Mouse (Mus musculus): ENCODE results near the gene Letmd1.
"Not testable (repeated sequence)": the region's sequence is repeated elsewhere in the genome, so short reads cannot be mapped to it uniquely, and the experiment has no call there.

Gene Letmd1

DNA sequence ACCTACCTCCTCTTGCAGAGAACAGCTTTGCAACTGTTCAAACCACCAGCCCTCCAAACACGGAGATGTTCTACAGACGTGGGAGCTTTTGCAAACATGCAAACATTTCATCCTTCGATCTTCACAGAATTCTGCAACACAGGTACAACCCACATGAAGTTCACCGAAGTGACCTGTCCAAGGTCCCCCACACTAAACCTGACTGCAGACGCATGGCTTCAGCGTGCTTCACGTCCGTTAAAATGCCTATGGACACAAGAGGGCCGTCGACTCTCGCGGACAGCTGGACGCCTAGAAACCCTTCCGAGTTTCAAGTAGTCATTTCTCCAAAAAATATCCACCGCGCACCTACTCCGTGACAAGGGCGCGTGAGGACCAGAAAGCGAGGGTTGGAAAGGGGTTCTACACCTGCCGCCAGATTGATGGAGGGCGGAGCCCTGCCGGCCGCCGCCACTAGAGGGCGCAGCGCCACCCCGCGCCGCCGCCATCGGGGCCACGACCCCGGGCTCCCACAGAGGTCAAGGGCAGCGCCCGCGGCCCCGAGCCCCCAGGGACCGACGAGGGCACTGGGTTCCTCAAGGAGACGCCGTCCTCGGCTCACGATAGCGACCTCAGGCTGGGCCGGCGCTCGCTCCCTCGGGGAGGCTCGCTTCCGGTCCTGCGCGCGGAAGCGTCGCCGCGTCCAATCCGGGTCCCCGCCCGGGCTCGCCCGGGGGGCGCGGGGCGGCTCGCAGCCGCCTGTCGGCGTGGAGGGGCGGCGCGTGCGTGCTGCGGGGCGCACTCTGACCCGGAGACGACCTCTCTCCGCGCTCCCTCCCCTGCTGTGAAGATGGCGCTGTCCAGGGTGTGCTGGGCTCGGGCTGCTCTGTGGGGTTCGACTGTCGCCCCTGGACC lies at the start of gene Letmd1:
Letmd1 (plus strand) TSS at position 729 of the 894 bp plus-strand sequence.
- peak; percentile 84 to 88 for DNase-seq

DNA sequence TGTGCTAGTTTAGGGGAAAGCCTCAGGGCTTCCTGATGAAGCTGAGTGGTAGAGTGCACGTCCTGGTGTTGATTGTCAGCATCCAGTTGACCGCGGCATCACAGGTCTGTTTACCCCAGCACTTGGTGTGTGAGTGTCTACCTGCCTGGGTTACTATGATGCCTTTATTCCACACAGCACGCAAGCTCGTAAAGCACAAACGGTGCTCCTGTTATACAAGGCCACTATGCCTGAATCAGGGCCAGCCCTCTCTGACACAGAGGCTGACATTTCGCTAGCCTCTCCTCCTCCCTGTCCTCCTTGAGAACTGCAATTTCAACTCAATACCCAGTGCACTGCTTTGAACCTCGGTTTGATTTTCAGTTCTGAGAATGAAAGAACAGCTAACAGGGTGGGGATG lies 49.5 kb upstream of the Letmd1 start:
- DNase-seq: peak in 1 of 2 experiments; percentile 24

DNA sequence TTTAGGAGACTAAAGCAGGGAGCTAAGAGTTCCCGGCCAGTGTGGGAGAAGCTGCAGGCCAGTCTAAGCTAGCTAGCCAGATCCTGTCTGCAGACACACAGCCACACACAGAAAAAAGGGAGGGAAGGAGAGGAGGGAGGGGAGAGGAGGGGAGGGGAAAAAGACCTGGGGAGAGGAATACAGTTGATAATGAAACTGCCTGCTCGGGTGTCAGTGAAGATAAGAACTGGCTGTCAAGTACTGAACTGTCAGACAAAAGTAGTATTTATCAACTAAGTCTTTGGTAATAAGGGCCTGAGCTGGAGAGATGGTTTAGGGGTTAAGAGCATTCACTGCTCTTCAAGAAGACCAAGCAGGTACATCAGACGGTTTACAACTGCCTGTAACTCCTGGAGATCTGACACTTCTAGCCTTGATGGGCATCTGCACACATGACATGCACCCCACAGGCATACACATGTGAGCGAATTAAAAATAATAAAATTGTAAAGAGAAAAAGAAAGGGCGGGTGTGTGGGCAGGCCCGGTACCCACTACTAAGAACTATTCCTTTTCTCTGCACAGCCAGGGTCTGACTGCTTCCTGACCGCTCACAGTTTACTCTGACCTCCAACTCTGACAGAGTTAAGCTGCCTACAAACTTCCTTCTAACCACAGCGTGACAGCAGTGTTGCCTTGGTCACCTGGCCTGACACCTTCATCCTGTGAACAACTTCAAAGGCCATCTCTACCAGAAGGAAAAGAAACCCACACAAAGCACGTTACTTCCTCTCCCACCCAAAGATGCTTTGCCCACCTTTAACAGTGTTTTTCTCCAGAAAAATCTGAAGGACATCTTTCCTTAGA lies 48.7 kb upstream of the Letmd1 start:
- no peak for DNase-seq

DNA sequence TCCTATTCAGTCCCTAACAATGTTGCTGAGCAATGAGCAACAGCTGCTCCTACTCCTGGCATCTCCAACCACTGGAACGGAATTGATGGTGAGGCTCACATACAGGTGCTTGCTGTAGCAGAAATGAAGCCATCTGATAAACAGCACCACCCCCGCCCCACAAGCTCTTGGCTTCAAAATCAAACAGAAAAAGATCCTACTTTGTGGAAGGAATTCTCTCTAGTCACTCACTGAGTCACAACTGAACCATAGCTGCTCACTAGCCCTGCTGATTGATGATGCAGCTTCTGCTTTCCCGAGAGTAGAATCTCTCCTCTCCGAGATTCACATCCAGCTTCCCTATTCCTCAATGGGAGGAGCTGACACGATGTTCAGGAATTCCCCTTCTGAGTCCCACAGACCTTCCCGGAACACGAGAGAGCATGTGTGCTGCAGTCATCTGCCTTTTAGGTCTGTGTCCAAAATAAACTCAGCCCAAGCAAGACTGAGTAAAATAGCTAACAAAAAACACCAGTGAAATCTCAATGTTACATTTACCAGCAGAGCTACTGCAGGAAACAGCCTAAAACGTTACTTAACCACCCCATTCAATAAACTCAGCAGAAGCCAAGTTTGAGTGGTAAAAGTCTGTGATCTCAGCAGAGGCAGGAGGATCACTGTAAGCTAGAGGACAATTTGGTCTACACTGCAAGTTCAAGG lies 47.6 kb upstream of the Letmd1 start:
- DNase-seq: peak in 1 of 2 experiments; percentile 17

DNA sequence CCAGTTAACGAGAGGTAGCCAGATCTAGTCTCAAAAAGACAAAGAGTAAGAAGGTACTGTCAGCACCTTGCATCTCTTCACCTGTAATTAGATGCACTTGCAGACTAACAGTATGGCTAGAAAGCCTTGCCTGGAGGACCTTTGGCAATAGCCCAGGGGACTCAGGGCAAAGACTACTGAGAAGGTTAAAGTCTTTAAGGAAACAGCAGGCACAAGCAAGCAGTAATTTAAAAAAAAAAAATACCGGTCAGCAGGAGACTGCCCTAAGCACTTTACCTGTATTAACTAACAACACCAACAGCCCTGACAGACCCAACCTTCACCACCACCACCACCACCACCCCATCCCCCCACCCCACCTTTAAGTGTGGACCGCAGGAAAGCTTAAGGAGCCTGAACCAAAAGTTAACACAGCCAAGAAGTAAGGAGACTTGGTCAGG lies 47.0 kb upstream of the Letmd1 start, which contains the start of gene Gm5475:
Gm5475 (plus strand) TSS at position 390 of the 440 bp plus-strand sequence.
- DNase-seq: not testable (repeated sequence)

DNA sequence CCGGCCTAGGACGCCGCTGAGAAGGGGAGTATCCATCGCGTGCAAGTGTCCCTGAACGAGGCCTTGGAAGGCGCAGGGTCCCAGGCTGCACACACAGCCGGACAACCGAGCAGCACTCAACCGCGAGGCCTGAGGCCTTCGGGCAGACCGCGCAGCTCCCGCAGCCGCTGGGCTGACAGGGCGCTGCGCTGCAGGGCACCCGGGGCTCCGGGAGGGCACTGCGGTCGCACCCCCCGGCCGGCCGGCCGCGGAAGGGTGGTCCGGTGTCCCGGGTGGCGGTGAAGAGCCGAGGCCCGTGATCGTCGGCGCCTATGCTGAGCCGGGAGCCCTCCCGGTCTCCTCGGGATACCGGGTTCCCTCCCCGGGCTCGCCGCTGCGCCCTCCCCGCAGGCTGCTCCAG lies 46.3 kb upstream of the Letmd1 start:
- no peak for DNase-seq

DNA sequence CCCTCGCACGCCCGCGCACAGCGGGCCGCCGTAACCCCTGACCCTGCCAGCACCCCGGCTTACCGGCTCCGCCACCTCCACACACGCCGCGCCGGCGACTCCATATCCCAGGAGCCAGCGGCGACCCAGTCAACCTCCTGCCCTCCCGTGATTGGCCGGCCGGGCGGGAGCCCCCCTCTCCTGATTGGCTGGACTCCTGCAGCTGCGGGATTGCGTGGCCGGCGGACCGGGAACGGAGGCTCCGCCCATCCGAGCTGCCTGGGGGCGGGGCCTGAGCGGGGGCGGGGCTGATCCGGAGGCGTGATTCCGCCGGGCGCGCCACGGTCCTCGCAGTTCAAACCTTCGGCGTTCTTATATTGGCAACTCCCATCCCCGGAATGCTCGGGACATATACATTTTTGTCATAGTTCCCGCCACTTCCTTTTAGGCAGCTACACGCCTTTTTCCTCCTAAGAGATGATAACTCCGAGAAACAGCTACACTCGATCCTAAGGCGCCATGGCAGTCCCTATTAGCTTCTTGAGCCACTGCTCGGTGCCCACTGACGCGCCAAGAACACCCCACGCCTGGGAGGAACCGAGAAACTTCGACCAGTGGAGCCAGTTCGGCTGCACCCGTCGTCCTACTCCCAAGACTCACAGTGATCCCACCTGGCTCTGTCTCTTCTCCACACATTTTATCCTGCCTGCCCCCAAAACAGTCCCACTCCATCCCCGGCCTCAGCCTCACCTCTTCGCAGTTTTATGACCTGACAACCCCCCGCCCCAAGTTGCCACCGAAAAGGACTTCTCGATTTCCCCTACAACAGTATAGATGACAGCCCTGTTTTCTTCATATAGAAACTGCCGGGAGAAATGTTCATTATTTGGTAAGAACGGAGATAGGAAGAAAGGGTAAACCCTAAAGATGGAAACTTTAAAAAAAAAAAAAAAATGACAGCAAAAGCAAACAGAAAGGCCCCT lies 45.6 kb upstream of the Letmd1 start:
- peak; percentile 97 to 98 for DNase-seq

DNA sequence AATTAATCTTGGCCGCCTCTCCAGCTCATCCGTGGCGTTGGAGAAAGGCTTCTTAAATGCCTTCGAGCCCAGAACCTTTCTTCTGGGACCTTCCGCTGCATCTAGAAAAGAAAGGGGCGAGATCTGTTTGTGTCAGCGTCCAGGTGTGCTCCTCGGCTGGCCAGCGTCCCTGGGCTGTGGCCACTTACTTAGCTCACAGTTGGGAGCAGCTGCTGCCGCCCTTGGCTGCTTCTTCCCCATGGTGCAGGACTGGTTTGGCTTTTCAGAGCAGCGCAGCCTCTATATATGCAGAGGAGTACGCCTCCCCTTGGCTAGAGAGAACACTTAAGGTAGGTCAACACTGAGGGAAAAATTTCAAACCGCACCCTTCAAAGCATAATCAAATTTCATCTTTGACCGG lies 44.9 kb upstream of the Letmd1 start:
- peak; percentile 69 to 79 for DNase-seq

DNA sequence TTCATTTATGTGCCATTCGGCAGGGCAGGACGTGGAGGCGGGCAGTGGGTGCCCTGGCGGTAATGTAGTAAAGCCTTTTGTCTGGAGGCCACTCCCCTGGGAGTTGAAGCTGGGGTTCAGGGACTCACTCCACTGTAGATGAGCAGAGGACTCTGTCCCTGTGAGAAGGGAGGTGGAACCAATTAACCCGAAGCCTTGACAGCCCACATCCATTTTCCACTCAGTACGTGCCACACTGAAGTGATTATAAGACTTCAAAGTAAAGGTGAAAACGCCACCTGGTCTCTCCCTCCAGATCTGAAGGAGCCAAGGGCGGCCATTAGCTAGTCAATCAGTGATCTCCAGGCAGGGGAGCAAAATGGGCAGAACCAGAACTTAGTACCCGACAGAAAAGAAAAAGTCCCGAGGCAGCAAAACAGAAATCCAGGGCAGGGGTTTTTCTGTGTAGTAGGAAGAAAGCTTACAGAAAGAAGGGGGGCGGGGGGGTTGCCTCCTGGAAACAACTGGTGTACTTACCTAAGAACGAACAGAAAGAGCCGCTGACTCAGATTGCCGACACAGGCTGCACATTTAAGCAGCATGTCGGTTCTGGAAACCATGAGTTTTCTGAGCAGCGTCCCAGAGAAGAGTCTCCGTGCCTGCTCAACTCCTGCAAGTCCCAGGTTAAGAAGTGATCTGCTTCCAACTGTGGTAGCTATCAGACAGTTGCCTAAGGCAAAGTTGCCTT lies 44.3 kb upstream of the Letmd1 start, which contains the start of gene Slc11a2:
Slc11a2 (minus strand) TSS at position 677 of the 727 bp plus-strand sequence.
- DNase-seq: peak; percentile 28 to 33

DNA sequence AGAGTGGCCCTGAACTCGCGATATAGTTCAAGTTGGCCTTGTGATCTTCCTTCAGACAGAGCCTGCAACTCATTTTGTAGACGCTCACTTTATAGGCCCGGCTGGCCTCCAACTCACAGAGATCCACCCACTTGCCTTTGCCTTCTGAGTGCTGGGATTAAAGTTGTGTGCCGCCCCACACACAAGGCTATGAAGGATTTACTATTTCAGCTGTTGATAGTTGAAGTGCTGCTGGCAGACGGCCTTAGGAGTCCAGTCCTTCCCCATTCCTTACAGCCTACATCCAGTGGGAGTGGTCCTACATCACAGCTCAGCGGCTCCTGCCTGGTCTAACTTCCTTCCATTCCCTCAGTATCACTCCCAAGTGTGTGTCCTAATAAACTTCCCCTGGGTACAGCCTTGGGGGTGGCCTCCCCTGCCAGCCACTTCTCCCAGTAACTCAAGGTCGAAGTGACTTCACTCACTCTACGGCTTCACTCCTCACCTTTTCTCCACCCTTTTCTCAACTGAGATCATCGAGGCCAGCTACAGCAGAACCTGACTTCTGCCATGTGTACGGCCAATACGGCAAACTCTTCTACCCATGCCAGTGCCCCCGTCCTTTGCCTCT lies 40.4 kb upstream of the Letmd1 start:
- DNase-seq: peak in 1 of 2 experiments; percentile 29

DNA sequence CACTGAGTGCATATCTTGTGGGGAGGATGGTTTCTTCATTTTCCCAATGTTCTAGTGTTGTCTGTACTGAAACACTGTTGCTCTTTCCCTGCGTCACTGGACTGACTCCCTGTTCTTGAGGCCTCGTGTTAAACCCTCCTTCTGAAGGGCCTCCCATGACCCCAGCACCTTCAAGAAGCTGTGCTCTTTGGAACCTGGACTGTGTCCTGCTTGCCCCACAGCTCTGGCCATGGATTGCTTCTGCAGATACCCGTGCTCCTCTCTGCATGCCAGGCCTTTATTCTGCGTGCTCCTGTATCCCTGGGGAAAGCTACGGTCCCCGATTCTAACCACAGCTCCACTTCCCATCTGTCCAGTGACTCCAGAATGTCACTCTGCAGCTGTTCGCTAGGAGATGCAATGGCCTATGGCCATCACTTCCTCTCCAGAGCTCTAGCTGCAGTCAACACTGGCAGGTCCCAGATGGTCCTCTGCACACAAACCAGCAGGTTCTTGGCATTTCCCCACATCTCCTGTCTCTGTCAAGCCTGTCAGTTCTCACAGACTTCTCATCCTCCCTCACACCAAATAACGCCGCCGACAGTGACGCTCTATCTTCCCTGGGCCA lies 38.8 kb upstream of the Letmd1 start:
- DNase-seq: no peak

DNA sequence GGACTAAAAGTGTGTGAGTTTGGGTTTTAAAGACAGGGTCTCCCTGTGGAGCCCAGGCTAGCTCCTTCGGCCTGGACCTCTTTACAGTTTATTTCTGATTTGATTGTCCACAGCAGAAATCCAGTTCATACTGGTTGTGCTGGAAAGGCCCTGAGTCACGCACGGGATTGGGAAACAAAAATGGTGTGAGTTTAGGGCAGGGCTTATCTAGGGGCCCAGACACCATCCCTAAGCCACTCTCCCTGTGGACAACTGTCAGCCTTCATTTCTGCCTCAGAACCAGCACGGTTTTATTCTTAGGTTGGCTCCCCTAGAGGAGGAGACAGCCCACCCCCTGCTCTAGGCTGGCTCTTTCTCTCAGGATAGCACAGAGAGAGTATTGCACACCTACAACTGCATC lies 35.6 kb upstream of the Letmd1 start:
- DNase-seq: no peak

DNA sequence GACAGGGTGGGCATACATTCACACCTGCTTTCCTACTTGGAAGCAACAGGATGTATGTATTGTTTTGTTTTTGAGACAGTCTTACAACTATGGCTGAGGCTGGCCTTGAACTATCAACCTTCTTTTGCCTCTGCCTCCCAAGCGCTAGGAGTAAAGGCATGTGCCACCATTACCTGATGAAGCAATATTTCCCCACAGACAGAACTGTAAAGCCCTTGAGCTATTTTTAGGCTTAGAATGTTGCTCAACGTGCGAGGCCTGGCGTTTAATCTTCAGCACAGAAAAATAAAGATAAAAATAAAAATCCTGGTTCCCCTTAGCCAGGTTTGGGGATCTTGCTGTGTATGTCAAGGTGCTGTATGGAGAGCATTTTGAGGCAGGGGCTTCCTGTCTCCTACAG lies 32.7 kb upstream of the Letmd1 start:
- no peak for DNase-seq

DNA sequence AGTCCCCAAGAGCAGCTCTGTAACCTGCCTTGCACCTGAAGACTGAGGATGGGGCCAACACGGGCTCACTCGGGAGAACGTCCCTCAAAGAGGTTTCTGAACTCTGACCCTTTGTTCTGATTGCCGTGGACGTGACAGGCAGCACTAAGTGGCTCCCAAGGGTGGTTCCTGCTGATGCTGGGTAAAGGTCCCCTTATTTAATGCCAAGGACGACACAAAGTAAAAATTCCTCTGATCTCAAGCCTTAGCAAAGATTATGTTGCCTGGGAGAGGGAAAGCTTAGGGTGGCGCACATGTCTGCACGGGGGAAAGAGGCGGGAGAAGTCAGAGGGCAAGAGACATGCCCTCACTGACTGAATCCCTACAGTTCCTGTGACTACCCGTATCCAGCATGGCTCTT lies 32.3 kb upstream of the Letmd1 start:
- no peak for DNase-seq

DNA sequence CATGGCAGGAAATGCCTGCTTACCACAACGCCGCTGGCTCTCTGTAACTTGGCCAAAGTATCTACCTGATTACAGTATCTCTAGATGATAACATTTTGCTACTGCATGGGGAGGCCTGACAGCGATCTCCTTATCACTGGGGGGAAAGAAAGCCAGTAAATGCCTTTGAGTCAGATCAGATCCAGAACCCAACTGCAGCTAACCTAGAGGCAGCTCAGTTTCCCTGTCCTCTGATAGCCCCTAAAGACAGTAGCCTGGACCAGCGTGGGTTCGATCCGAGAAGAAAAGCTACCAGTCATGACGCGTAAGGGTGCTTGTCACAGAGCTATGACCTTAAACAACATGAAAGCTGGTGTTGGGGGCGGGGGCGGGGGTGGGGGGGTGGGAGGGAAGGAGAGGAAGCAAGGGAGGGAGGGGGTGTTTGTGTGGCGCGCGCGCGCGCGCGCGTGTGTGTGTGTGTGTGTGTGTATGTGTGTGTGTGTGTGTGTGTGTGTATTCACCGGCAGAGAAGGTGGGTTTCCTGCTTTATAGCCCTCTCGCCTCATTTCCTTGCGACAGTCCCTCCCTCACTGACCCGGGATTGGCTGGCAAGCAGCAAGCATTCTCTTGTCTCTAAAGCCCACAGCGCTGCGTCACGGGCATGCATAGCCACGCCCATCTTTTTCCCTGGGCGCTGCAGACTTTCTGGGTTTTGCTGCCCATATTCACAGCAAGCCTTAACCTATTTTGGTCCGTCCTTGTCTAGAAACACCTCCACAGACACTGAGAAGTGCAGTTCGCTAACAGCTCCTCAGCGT lies 25.5 kb upstream of the Letmd1 start:
- DNase-seq: peak; percentile 89 to 93

DNA sequence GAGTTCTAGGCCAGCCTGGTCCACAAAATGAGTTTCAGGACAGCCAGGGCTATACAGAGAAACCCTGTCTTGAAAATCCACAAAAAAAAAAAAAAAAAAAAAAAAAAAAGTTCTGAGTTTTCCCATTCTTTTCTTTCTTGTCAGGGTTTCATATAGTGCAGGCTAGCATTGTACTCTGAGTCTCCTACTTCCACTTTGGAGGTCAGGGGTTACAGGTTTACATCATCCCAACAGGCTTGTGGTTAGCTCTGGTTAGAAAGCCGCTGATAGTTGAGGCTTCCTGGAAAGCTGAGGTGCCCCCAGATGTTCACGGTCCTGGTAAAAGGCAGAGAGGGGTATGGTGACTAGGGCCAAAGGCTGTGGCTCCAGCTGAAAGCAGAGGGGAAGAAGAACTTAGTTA lies 21.9 kb upstream of the Letmd1 start:
- no peak for DNase-seq

DNA sequence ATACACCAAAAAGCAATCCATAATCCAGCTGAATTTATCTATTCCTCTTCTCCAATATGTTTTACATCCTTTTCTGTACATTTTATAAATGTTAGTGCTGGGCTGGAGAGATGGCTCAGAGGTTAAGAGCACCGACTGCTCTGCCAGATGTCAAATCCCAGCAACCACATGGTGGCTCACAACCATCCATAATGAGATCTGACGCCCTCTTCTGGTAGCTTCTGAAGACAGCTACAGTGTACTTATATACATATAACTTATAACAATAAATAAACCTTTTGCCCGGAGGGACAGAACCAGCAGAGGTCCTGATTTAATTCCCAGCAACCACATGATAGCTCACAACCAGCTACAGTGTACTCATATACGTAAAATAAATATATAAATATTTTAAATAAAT lies 20.3 kb upstream of the Letmd1 start:
- DNase-seq: no peak

DNA sequence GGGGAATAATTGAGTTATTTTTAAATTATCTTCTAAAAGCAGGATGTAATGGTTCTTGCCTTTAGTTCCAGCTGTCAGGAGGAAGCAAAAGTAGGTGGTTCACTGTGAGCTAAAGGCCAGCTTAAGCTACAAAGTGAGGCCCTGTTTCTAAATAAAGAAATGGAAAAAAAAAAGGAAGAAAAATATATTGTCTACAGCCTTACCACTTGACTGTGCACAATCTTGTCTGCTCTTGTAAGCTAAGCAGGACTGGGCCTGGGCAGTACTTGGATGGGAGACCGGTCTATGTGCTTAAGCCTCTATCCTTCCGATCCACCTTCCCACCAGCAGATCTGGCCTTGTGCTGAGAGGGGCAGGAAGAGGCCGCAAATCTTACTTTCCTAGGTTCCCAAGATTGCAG lies 19.3 kb upstream of the Letmd1 start:
- DNase-seq: no peak

DNA sequence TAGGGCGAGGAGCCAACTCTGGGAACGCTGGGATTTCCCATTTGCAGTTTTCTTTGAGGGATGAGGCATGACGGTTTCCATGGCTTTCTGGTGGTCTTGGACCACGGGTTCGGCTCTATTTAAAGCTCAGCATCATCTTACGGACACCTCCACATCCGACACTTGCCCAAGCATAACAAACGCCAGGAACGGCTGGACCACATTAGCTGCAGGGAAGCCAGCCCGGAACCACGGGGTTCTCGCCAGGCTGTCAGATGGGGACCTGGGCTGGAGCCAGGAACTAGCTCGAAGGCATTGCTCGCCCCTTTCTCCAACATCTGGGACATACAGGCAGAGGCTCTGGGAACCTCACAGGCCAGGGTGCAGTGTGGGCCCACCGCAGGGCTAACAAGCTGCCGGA lies 17.6 kb upstream of the Letmd1 start:
- DNase-seq: no peak

Measured in lung, adult 18-20 months (tissue).